Mouse (Mus musculus): Measurements from ENCODE around the gene Cd59a. TPM values are rescaled to one million over a fixed set of nuclear protein-coding genes. Genes with fewer than 3 reads are reported as not detected.

Cd59a gene
- polyA plus RNA-seq, 1 experiment from 2014 or later = 89.4 TPM

- Histone ChIP-seq H3K27ac (ENCODE audit: low read depth, low read length) (no peak overlapping the region), H3K9ac (ENCODE audit: low read depth, low read length) (no peak overlapping the region), H3K36me3 (ENCODE audit: control insufficient read depth, insufficient read depth, low read length) (no peaks in the 10 kb centered on the region), H3K9me3 (replicated peaks; ENCODE audit: control insufficient read depth, low read length) (no peaks in the 10 kb centered on the region), H3K4me1 (ENCODE audit: control insufficient read depth, insufficient read depth, low read length) (no peaks in the 10 kb centered on the region), H3K4me2 (no peak overlapping the region), H3K27me3 (ENCODE audit: control insufficient read depth, insufficient read depth, low read length) (no peaks in the 10 kb centered on the region), H3K4me3 (ENCODE audit: low read depth, low read length) (no peak overlapping the region)
- ATAC-seq (replicated peaks; ENCODE audit: insufficient number of reproducible peaks, low FRiP score, low TSS enrichment) = no peak
- 80% methylated on average over 4 of the region's 4 CpGs for WGBS (ENCODE audit: insufficient replicate concordance)
These were observed 62.2 kb downstream of the Cd59a start for GRCm38 (mm10) chr2:104157831-104158230.

GRCm38 (mm10) chr2:104163418-104163817 lies 67.8 kb downstream of the Cd59a start:
- Histone ChIP-seq H3K27me3 (ENCODE audit: control insufficient read depth, insufficient read depth, low read length) (no peaks in the 10 kb centered on the region), H3K4me2 (no peak overlapping the region), H3K9me3 (replicated peaks; ENCODE audit: control insufficient read depth, low read length) (no peaks in the 10 kb centered on the region), H3K36me3 (ENCODE audit: control insufficient read depth, insufficient read depth, low read length) (no peaks in the 10 kb centered on the region), H3K4me1 (ENCODE audit: control insufficient read depth, insufficient read depth, low read length) (no peaks in the 10 kb centered on the region), H3K9ac (ENCODE audit: low read depth, low read length) (no peak overlapping the region), H3K27ac (ENCODE audit: low read depth, low read length) (no peak overlapping the region), H3K4me3 (ENCODE audit: low read depth, low read length) (no peak overlapping the region)
- ATAC-seq (replicated peaks; ENCODE audit: insufficient number of reproducible peaks, low FRiP score, low TSS enrichment) = no peak
- 68% methylated on average over 7 of the region's 7 CpGs for WGBS (ENCODE audit: insufficient replicate concordance)

GRCm38 (mm10) chr2:104163978-104164487 lies 68.4 kb downstream of the Cd59a start:
- no peak overlapping the region for H3K4me3 ChIP-seq (ENCODE audit: low read depth, low read length)
- no peaks in the 10 kb centered on the region for H3K9me3 ChIP-seq (replicated peaks; ENCODE audit: control insufficient read depth, low read length)
- no peak for ATAC-seq (replicated peaks; ENCODE audit: insufficient number of reproducible peaks, low FRiP score, low TSS enrichment)
- 77% methylated on average over 4 of the region's 4 CpGs for WGBS (ENCODE audit: insufficient replicate concordance)
- no peaks in the 10 kb centered on the region for H3K36me3 ChIP-seq (ENCODE audit: control insufficient read depth, insufficient read depth, low read length)
- no peaks in the 10 kb centered on the region for H3K4me1 ChIP-seq (ENCODE audit: control insufficient read depth, insufficient read depth, low read length)
- H3K4me2 ChIP-seq = no peak overlapping the region
- H3K27ac ChIP-seq (ENCODE audit: low read depth, low read length) = no peak overlapping the region
- H3K27me3 ChIP-seq (ENCODE audit: control insufficient read depth, insufficient read depth, low read length) = no peaks in the 10 kb centered on the region
- no peak overlapping the region for H3K9ac ChIP-seq (ENCODE audit: low read depth, low read length)

Other genes starting within 250 kb of the Cd59a start
- 27.9 TPM in 2 replicates for gene Lmo2, start 137.8 kb upstream of the Cd59a start, polyA plus RNA-seq (2014; fragmentation: Nextera tagmentation; extraction: Ambion mirVana)
- gene Fbxo3, start 68.1 kb upstream of the Cd59a start, polyA plus RNA-seq (2014; fragmentation: Nextera tagmentation; extraction: Ambion mirVana) = 43.2 and 46.8 TPM in 2 replicates
- 1.1 and 2.2 TPM in 2 replicates for gene 4931422A03Rik, start 67.4 kb upstream of the Cd59a start, polyA plus RNA-seq (2014; fragmentation: Nextera tagmentation; extraction: Ambion mirVana)
- not detected in 2 replicates for gene Gm10912, start 30.0 kb upstream of the Cd59a start, polyA plus RNA-seq (2014; fragmentation: Nextera tagmentation; extraction: Ambion mirVana)
- gene Gm10799, start 27.3 kb upstream of the Cd59a start, polyA plus RNA-seq (2014; fragmentation: Nextera tagmentation; extraction: Ambion mirVana) = not detected in 2 replicates
- 8.7 and 15.7 TPM in 2 replicates for gene Cd59b, start 26.0 kb upstream of the Cd59a start, polyA plus RNA-seq (2014; fragmentation: Nextera tagmentation; extraction: Ambion mirVana)
- 0.46 and 0.53 TPM in 2 replicates for gene A930018P22Rik, start 27.0 kb downstream of the Cd59a start, polyA plus RNA-seq (2014; fragmentation: Nextera tagmentation; extraction: Ambion mirVana)